In the genomic region with DNA sequence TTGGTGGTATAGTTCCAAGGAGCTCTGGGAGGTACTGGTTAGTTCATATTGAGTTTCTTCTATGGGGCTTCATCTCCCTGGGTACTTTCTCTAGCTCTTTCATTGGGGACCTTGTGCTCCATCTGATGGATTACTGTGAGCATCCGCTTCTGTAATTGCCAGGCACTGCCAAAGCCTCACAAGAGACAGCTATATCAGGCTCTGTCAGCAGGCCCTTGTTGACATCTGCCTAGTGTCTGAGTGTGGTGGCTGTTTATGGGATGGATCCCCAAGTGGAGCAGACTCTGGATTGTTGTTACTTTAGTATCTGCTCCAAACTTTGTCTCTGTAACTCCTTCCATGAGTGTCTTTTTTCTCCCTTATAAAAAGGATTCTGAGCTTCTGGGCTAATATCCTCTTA, we compare ENCODE assay signal across 32 mouse cellular contexts.
"Had no signal": no experiment of that assay in that cellular context is flagged by ENCODE, and none has a peak within 500 bp of the region (broad histone marks: within the 10 kb centered on the region; RNA-seq: fewer than 3 reads in every experiment).

No protein-coding gene starts in this region.

- H3K27ac ChIP-seq: heart, embryonic 13.5 days; heart, embryonic 15.5 days; hindbrain, embryonic 10.5 days; hindbrain, embryonic 12.5 days; hindbrain, embryonic 13.5 days; hindbrain, embryonic 14.5 days; hindbrain, embryonic 15.5 days; hindbrain, postnatal 0 days; intestine, embryonic 15.5 days; kidney, embryonic 15.5 days; kidney, postnatal 0 days; layer of hippocampus, adult 2 months; left cerebral cortex, adult 2 months had no signal

- H3K9ac ChIP-seq: heart, embryonic 12.5 days; heart, embryonic 13.5 days; heart, embryonic 15.5 days; hindbrain, embryonic 12.5 days; hindbrain, embryonic 13.5 days; hindbrain, embryonic 14.5 days; hindbrain, embryonic 15.5 days; intestine, embryonic 15.5 days; kidney, embryonic 15.5 days had no signal

- ATAC-seq: hindbrain, embryonic 16.5 days; hindbrain, postnatal 0 days; inflammation-experienced regulatory T-cells, adult 6 months; intestine, embryonic 15.5 days; intestine, embryonic 16.5 days; intestine, postnatal 0 days had no signal

- H3K27me3 ChIP-seq: heart, embryonic 12.5 days; heart, embryonic 13.5 days; heart, embryonic 15.5 days; hindbrain, embryonic 12.5 days; hindbrain, embryonic 13.5 days; hindbrain, embryonic 15.5 days; intestine, embryonic 15.5 days; kidney, embryonic 15.5 days had no signal

- DNase-seq: heart, postnatal 14 days; heart, postnatal 4 days; kidney, adult 11 months; kidney, adult 18-20 months; kidney, adult 2 months; kidney, adult 8-10 months; kidney, adult 9 months; kidney, postnatal 10 days; kidney, postnatal 14 days; kidney, postnatal 25 days; kidney, postnatal 36 days; kidney, postnatal 4 days; layer of hippocampus, adult 9-11 months; layer of hippocampus, postnatal 36 days had no signal

- H3K4me3 ChIP-seq: heart, embryonic 12.5 days; heart, embryonic 13.5 days; heart, embryonic 15.5 days; hindbrain, embryonic 10.5 days; hindbrain, embryonic 12.5 days; hindbrain, embryonic 13.5 days; hindbrain, embryonic 15.5 days; intestine, embryonic 15.5 days; kidney, embryonic 15.5 days; layer of hippocampus, adult 2 months; left cerebral cortex, adult 2 months had no signal

- H3K4me1 ChIP-seq: heart, embryonic 12.5 days; heart, embryonic 13.5 days; heart, embryonic 15.5 days; hindbrain, embryonic 10.5 days; hindbrain, embryonic 12.5 days; hindbrain, embryonic 13.5 days; hindbrain, embryonic 15.5 days; intestine, embryonic 15.5 days; kidney, embryonic 15.5 days had no signal

- H3K36me3 ChIP-seq: heart, embryonic 12.5 days; heart, embryonic 13.5 days; heart, embryonic 15.5 days; hindbrain, embryonic 10.5 days; hindbrain, embryonic 12.5 days; hindbrain, embryonic 13.5 days; hindbrain, embryonic 15.5 days; intestine, embryonic 15.5 days; kidney, embryonic 15.5 days had no signal

- H3K9me3 ChIP-seq: heart, embryonic 12.5 days; heart, embryonic 13.5 days; heart, embryonic 15.5 days; hindbrain, embryonic 10.5 days; hindbrain, embryonic 12.5 days; hindbrain, embryonic 13.5 days; hindbrain, embryonic 15.5 days; intestine, embryonic 15.5 days; kidney, embryonic 15.5 days had no signal

- H3K4me2 ChIP-seq: heart, embryonic 12.5 days; heart, embryonic 13.5 days; heart, embryonic 15.5 days; hindbrain, embryonic 12.5 days; hindbrain, embryonic 13.5 days; hindbrain, embryonic 14.5 days; hindbrain, embryonic 15.5 days; intestine, embryonic 15.5 days; kidney, embryonic 15.5 days had no signal
